Mouse (Mus musculus): Measurements from ENCODE around the gene Nckap1l.

DNA sequence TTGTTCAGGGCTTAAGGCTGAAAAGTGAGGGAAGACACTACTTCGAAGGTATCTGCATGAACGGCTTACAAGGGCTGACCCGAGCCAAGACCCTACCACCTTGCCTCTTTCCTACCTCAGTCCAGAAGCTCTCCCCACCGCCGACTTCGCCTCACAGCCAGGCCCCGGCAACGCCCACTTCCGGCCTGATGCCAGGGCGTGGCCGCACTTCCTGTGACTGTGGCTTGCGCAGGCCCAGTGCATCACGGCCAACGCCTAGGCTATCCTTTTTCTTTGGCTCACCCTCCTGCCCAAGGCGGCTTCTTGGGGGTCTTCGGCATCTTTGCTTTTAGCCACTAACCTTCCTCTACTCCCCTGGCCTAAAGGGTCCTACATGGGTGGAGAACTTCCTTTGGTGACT, 23.4 kb upstream of the Nckap1l start, which contains the start of gene Gtsf1:
- no peak for TF ChIP-seq E2F4 (IDR thresholded peaks at IDR 0.05; ENCODE audit: insufficient read depth)
- no peak for TF ChIP-seq POLR2A (IDR thresholded peaks at IDR 0.05; ENCODE audit: insufficient read length, low read depth)
- TF ChIP-seq TCF3 (IDR thresholded peaks at IDR 0.05; ENCODE audit: insufficient read length, low read depth) = no peak

All from myocyte (in vitro differentiated cells).